8 mouse cellular contexts compared by ENCODE assay signal in genomic region chr6:112197445-112197844, GRCm38 (mm10).
DNase-seq lines count a peak whose midpoint lies in the region; ATAC-seq lines count a peak whose summit lies in the region.

No protein-coding gene starts in this region.

- ATAC-seq in hindbrain, embryonic 12.5 days (ENCODE audit: low FRiP score) = peak; percentile 51; the same call in 1 of the 2 replicates

- DNase-seq in T-cell, adult 2 months (ENCODE audit: low spot score) = peak; percentile 76
- DNase-seq in cerebellum, postnatal 10 days = peak; percentile 93 to 95
- DNase-seq in frontal cortex, postnatal 14 days (ENCODE audit: low spot score in 2 of 2) = peak; percentile 83 to 85
- peak; percentile 88 to 89 for DNase-seq in layer of hippocampus, postnatal 10 days (ENCODE audit: low spot score in 2 of 2)
- DNase-seq in lung, postnatal 25 days (ENCODE audit: low spot score) = peak; percentile 83
- peak; percentile 59 for DNase-seq in retina, postnatal 7 days (ENCODE audit: low read depth, low spot score)
- DNase-seq in urinary bladder, adult 2 months (ENCODE audit: low spot score) = peak; percentile 39

- H3K27me3 ChIP-seq in hindbrain, embryonic 12.5 days = no peaks in the 10 kb centered on the region; the same call in 1 of the 2 replicates

- WGBS in hindbrain, embryonic 12.5 days = 11% methylated on average over 16 of the region's 16 CpGs

- H3K36me3 ChIP-seq in hindbrain, embryonic 12.5 days = no peaks in the 10 kb centered on the region

- H3K9me3 ChIP-seq in hindbrain, embryonic 12.5 days (replicated peaks) = no peaks in the 10 kb centered on the region

- no peak overlapping the region for H3K27ac ChIP-seq in hindbrain, embryonic 12.5 days

- H3K9ac ChIP-seq in hindbrain, embryonic 12.5 days = no peak overlapping the region

- no peak overlapping the region for H3K4me3 ChIP-seq in hindbrain, embryonic 12.5 days

- 0 out of 2 replicates have a peak, but pooled peaks cover 2% of the 10 kb centered on the region for H3K4me1 ChIP-seq in hindbrain, embryonic 12.5 days

- peak overlapping the region; percentile 19 for H3K4me2 ChIP-seq in hindbrain, embryonic 12.5 days (replicated peaks)

Comparison
In these comparisons a context has a peak if more than half of its experiments do, and no peak if none do; other contexts are left out.
1. DNase-seq: peak in every context shown above with its lines; median percentile 94 in cerebellum, postnatal 10 days; 88 in layer of hippocampus, postnatal 10 days; 84 in frontal cortex, postnatal 14 days; 83 in lung, postnatal 25 days; 76 in T-cell, adult 2 months; 59 in retina, postnatal 7 days; 39 in urinary bladder, adult 2 months.